Mouse (Mus musculus): Measurements from ENCODE around the gene Maml1. TPM values are rescaled to one million over a fixed set of nuclear protein-coding genes. Genes with fewer than 3 reads are reported as not detected.

The Maml1 gene
- polyA plus RNA-seq (2012; rRNA removed), result 7.5 and 12.6 TPM in 2 replicates

DNA sequence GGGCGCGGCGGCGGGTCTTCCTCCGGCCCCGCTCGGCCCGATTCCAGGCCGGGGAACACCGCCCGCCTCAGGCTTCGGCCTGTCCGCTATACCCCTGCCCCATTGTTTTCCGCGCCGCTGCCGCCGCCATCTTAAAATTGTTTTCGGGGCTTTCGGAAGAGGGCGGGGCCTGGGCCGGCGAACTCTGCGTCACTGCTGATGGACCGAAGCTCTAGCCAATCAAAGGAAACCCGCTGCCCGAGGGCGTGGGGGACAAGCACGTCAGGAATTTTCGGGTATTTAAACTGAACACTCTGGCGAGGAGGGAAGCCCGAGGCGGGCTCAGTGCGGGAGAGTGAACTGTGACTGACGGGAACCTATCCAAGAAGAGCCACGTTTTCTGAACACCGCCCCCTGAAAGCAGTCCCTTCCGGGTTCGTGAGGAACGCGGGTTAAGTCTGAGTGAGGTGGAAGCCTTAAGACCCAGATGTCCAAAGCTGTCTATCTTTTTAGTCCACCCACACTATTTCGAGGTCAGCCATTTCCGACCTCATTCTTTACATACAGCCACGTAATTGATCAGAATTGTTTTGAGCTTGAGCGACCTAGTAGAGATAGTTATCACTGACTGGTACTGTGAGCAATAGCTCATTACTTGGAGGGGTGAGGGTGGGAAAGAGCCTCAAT is at the start of gene Maml1:
TSS of gene Maml1 (minus strand) at position 122 of the 666 bp plus-strand sequence.
- WGBS, result under 1% methylated on average over 45 of the region's 45 CpGs
- Histone ChIP-seq H3K27me3 (ENCODE audit: control insufficient read depth, insufficient read depth, low read length) (no peaks in the 10 kb centered on the region), H3K4me1 (ENCODE audit: control insufficient read depth, insufficient read depth, insufficient read length, low read length) (peaks cover 3% of the 10 kb centered on the region; the same call in 1 of the 2 replicates), H3K36me3 (ENCODE audit: control insufficient read depth, insufficient read depth, low read length) (peaks cover 28% of the 10 kb centered on the region), H3K4me3 (ENCODE audit: low read depth, low read length) (peak within 1 kb of the TSS; percentile 84), H3K27ac (ENCODE audit: insufficient read depth, low read depth, low read length) (peak within 1 kb of the TSS; percentile 80)
- TF ChIP-seq CTCF (IDR thresholded peaks at IDR 0.05; ENCODE audit: extremely low read depth, insufficient read length, insufficient replicate concordance, low read depth, low read length), result no peak
- TF ChIP-seq POLR2A (IDR thresholded peaks at IDR 0.05; ENCODE audit: low read depth, low read length), result peak; percentile 90; the same call in 1 of the 2 replicates

DNA sequence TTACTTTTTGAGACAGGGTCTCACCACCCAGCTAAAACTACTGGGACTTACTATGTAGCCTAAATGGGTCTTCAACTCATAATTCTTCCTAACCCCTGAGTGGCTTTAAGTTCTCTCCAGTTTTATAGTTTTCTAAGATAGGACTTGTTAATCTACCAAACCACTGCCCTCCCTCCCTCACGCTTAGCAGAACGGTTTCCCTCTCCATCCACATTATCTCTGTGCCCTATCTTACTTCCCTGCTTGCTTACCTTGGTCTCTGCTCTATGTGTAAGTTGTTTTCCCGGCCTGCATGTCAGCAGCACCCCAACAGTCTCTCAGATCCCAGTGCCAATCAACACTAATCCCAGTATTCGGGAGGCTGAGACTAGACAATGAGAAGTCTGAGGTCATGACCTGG is 44.8 kb upstream of the Maml1 start:
- Histone ChIP-seq H3K27me3 (ENCODE audit: control insufficient read depth, insufficient read depth, low read length) (no peaks in the 10 kb centered on the region), H3K27ac (ENCODE audit: insufficient read depth, low read depth, low read length) (peak overlapping the region; percentile 87), H3K4me1 (ENCODE audit: control insufficient read depth, insufficient read depth, insufficient read length, low read length) (peaks cover 12% of the 10 kb centered on the region; the same call in 1 of the 2 replicates), H3K36me3 (ENCODE audit: control insufficient read depth, insufficient read depth, low read length) (no peaks in the 10 kb centered on the region), H3K4me3 (ENCODE audit: low read depth, low read length) (no peak overlapping the region)
- TF ChIP-seq CTCF (IDR thresholded peaks at IDR 0.05; ENCODE audit: extremely low read depth, insufficient read length, insufficient replicate concordance, low read depth, low read length) (no peak), POLR2A (IDR thresholded peaks at IDR 0.05; ENCODE audit: low read depth, low read length) (no peak)
- 48% methylated on average over 4 of the region's 4 CpGs for WGBS

DNA sequence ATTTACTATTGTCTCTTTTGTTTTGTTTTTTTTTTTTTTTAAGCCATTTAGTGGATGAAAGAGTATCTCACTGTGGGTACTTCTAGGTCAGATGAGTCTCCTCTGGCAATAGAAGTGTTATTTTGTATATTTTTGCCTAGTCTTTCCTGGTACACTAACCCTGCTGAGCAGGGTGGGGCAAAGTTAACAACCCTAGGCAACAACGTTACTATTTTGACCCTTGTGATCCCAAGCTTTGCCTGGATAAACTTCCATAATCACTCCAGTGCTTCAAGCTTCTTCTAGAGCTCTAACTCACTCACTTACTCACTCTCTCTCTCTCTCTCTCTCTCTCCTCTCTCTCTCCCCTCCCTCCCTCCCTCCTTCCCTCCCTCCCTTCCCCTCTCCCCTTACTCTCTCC is 44.0 kb upstream of the Maml1 start:
- peak overlapping the region; percentile 87 for H3K27ac ChIP-seq (ENCODE audit: insufficient read depth, low read depth, low read length)
- H3K36me3 ChIP-seq (ENCODE audit: control insufficient read depth, insufficient read depth, low read length), result no peaks in the 10 kb centered on the region
- 13% methylated on average over 1 of the region's 1 CpGs for WGBS
- H3K4me1 ChIP-seq (ENCODE audit: control insufficient read depth, insufficient read depth, insufficient read length, low read length), result peaks cover 12% of the 10 kb centered on the region; the same call in 1 of the 2 replicates
- no peak overlapping the region for H3K4me3 ChIP-seq (ENCODE audit: low read depth, low read length)
- no peak for TF ChIP-seq POLR2A (IDR thresholded peaks at IDR 0.05; ENCODE audit: low read depth, low read length)
- TF ChIP-seq CTCF (IDR thresholded peaks at IDR 0.05; ENCODE audit: extremely low read depth, insufficient read length, insufficient replicate concordance, low read depth, low read length), result no peak
- H3K27me3 ChIP-seq (ENCODE audit: control insufficient read depth, insufficient read depth, low read length), result no peaks in the 10 kb centered on the region

DNA sequence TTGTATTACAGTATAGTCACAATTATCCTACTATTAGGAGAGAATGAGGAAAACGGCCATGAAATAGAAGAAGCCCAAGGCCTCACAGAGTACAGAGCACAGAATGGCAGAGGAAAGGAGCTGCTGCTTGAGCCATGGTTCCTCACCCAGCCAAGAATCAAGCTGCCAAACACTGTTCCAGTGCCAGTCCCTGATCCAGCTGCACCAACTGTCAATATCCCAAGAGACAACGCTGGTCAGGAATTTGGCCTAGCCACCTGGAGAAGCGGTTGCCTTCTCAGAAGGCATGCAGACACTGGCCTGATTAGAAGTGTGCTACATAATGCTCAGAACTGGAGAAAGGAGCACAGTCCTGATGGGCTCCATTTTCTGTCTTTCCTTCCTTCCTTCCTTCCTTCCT is 41.1 kb upstream of the Maml1 start:
- Histone ChIP-seq H3K36me3 (ENCODE audit: control insufficient read depth, insufficient read depth, low read length) (no peaks in the 10 kb centered on the region), H3K4me1 (ENCODE audit: control insufficient read depth, insufficient read depth, insufficient read length, low read length) (peaks cover 12% of the 10 kb centered on the region; the same call in 1 of the 2 replicates), H3K4me3 (ENCODE audit: low read depth, low read length) (no peak overlapping the region), H3K27me3 (ENCODE audit: control insufficient read depth, insufficient read depth, low read length) (no peaks in the 10 kb centered on the region), H3K27ac (ENCODE audit: insufficient read depth, low read depth, low read length) (no peak overlapping the region)
- WGBS, result 83% methylated on average over 3 of the region's 3 CpGs
- TF ChIP-seq POLR2A (IDR thresholded peaks at IDR 0.05; ENCODE audit: low read depth, low read length) (no peak), CTCF (IDR thresholded peaks at IDR 0.05; ENCODE audit: extremely low read depth, insufficient read length, insufficient replicate concordance, low read depth, low read length) (no peak)

DNA sequence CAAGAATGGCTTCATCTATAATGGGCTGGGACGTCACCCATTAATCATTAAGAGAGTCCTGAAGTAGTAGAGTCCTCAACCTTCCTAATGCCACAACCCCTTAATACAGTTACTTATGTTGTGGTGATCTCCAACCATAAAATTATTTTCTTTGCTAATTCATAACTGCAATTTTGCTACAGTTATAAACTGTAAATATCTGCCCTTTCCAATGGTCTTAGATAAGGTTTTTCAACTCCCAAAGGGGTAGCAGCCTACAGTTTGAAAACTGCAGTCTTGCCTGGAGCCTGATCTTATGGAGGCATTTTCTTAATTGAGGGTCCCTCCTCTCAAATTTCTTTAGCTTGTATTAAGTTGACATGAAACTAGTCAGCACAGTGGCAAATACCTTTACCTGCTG is 37.3 kb upstream of the Maml1 start:
- no peak for TF ChIP-seq CTCF (IDR thresholded peaks at IDR 0.05; ENCODE audit: extremely low read depth, insufficient read length, insufficient replicate concordance, low read depth, low read length)
- no peak for TF ChIP-seq POLR2A (IDR thresholded peaks at IDR 0.05; ENCODE audit: low read depth, low read length)
- H3K36me3 ChIP-seq (ENCODE audit: control insufficient read depth, insufficient read depth, low read length), result no peaks in the 10 kb centered on the region
- WGBS, result 90% methylated on average over 1 of the region's 1 CpGs
- no peak overlapping the region for H3K4me3 ChIP-seq (ENCODE audit: low read depth, low read length)
- peaks cover 3% of the 10 kb centered on the region; the same call in 1 of the 2 replicates for H3K4me1 ChIP-seq (ENCODE audit: control insufficient read depth, insufficient read depth, insufficient read length, low read length)
- no peak overlapping the region for H3K27ac ChIP-seq (ENCODE audit: insufficient read depth, low read depth, low read length)
- H3K27me3 ChIP-seq (ENCODE audit: control insufficient read depth, insufficient read depth, low read length), result no peaks in the 10 kb centered on the region

DNA sequence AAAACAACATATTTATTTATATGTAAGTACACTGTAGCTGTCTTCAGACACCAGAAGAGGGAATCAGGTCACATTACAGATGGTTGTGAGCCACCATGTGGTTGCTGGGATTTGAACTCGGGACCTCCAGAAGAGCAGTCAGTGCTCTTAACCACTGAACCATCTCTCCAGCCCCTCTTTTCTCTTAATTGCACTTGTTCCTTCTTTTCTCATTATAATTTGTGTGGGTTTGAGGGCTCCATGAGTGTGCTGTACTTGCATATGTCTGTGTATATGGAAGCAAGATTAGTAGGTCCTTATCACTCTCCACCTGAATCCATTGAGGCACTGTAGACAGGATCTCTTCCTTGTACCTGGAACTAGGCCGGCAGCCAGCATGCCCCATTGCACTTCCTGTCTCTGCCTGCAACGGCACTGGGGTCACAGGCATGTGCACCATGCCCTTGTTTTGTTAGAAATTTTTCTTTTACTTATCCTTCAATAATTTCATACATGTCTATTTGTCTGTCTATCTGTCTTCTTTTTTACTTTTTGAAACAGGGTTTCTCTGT is 36.0 kb upstream of the Maml1 start:
- no peaks in the 10 kb centered on the region for H3K36me3 ChIP-seq (ENCODE audit: control insufficient read depth, insufficient read depth, low read length)
- H3K27me3 ChIP-seq (ENCODE audit: control insufficient read depth, insufficient read depth, low read length), result no peaks in the 10 kb centered on the region
- H3K4me1 ChIP-seq (ENCODE audit: control insufficient read depth, insufficient read depth, insufficient read length, low read length), result peaks cover 5% of the 10 kb centered on the region; the same call in 1 of the 2 replicates
- H3K27ac ChIP-seq (ENCODE audit: insufficient read depth, low read depth, low read length), result no peak overlapping the region
- WGBS, result 37% methylated on average over 3 of the region's 3 CpGs
- H3K4me3 ChIP-seq (ENCODE audit: low read depth, low read length), result no peak overlapping the region
- TF ChIP-seq POLR2A (IDR thresholded peaks at IDR 0.05; ENCODE audit: low read depth, low read length) (no peak), CTCF (IDR thresholded peaks at IDR 0.05; ENCODE audit: extremely low read depth, insufficient read length, insufficient replicate concordance, low read depth, low read length) (no peak)

DNA sequence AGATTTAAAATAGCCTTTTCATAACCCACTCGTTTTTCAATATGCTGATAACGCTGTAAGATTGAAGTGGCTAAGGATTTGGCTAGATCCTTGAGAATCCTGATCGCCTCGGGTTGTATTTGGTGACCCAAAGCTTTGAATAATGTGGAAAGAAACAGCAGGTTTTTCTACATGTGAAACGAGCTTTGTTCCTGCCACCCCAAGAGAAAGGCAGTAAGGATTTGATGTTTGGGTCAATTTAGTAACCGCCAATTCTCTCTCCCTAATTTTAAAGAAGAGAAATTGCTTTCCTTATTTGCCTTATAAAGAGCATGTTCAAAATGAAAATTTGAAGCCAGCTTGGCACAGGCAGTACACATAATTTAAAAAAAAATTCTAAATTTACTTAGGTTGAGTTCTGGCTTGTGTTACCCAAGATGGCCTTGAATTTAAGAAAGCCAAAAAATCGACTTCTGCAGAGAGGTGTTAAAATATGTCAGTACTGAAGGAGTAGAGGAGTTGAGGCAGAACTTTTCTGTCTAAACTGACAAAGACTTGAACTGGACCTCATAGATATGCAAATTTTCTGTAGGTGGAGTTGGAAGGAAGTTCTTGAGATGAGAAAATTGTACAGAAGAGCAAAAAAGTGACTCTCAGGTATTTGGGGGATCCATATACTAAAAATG is 34.3 kb upstream of the Maml1 start:
- Histone ChIP-seq H3K27me3 (ENCODE audit: control insufficient read depth, insufficient read depth, low read length) (no peaks in the 10 kb centered on the region), H3K4me3 (ENCODE audit: low read depth, low read length) (peak overlapping the region; percentile 82; the same call in 1 of the 2 replicates), H3K4me1 (ENCODE audit: control insufficient read depth, insufficient read depth, insufficient read length, low read length) (peaks cover 5% of the 10 kb centered on the region; the same call in 1 of the 2 replicates), H3K36me3 (ENCODE audit: control insufficient read depth, insufficient read depth, low read length) (no peaks in the 10 kb centered on the region), H3K27ac (ENCODE audit: insufficient read depth, low read depth, low read length) (peak overlapping the region; percentile 82)
- TF ChIP-seq POLR2A (IDR thresholded peaks at IDR 0.05; ENCODE audit: low read depth, low read length) (no peak), CTCF (IDR thresholded peaks at IDR 0.05; ENCODE audit: extremely low read depth, insufficient read length, insufficient replicate concordance, low read depth, low read length) (no peak)
- WGBS, result 2% methylated on average over 7 of the region's 7 CpGs

Data from small intestine, adult 2 months (tissue).